Mouse (Mus musculus): ENCODE data around the gene Adora2a.

The Adora2a gene

DNA sequence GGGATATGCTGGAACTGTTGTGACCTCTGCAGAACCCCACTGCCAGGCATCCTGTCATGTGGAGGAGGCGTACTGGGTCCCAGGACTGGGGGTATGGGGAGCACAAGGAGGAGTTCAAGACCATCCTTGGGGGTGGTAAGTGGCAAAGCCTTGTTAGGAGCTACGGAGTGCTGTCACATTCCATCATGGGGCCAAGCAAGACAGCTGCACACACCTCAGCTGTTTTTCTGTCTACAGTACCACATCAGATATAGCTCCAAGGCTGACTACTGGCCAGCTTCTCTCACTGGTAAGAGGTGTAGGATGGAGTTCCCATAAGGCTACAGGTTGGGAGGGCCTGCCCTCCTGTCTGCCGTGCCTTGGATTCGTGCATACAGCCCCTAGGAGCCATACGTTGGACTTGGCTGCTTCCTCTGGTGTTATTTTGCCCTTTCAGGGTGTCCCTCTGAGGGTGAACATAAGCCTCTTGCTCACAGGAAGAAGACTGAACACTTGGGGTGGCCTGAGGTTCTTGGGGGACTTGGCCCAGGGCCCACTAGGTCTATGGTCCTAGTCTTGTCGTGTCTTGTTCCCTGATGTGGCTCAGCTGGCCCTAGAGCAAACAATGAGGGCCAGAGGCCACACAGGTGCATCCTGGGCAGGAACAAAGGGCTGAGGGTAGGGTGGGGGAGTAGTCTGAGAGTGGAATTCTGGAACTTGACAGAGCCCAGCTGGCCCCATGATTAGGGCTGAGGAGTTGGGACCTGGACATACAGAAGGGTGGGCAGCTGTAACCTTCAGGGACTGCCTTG lies 2.3 kb upstream of the Adora2a start:
- no peak for DNase-seq (ENCODE audit: low spot score)

DNA sequence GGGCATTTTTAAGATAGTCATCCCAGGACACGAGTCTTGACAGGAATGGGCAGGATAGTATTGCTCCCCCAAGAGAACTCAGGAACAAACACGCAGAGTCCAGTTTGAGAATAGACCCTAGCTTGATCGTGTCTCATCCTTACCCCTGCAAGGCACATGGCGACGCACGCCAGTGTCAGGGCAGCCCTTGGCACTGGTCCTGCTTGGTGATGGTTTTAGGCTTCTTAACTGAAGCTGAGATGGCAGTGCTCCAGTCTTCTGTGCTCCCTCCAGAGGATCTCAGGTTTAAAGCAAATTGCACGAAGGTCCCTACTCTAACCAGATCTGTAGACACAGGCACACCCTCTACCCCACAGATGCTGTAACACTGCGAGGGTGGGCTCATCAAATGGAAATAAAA lies 921 bp upstream of the Adora2a start:
- peak; percentile 35 for DNase-seq (ENCODE audit: low spot score)

DNA sequence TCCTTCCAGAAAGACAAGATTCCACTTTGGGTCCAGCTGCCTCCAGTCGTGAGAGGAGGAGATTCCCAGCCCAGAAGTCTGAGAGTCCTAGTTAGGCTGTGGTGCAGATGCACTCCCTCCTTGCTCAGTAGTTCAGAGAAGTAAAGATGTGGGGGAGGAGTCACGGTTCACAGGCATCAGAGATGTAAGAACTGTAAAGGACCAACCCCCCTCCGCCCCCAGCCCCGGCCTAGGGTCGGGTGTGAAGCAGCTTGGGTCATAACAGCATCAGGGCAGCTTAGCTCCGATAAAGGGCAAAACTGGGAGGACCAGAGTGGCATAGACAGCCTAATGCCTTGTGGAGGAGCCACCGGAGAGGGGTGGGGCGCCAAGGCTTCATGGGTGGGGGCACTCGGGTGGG lies 205 bp upstream of the Adora2a start:
- peak; percentile 54 for DNase-seq (ENCODE audit: low spot score)

DNA sequence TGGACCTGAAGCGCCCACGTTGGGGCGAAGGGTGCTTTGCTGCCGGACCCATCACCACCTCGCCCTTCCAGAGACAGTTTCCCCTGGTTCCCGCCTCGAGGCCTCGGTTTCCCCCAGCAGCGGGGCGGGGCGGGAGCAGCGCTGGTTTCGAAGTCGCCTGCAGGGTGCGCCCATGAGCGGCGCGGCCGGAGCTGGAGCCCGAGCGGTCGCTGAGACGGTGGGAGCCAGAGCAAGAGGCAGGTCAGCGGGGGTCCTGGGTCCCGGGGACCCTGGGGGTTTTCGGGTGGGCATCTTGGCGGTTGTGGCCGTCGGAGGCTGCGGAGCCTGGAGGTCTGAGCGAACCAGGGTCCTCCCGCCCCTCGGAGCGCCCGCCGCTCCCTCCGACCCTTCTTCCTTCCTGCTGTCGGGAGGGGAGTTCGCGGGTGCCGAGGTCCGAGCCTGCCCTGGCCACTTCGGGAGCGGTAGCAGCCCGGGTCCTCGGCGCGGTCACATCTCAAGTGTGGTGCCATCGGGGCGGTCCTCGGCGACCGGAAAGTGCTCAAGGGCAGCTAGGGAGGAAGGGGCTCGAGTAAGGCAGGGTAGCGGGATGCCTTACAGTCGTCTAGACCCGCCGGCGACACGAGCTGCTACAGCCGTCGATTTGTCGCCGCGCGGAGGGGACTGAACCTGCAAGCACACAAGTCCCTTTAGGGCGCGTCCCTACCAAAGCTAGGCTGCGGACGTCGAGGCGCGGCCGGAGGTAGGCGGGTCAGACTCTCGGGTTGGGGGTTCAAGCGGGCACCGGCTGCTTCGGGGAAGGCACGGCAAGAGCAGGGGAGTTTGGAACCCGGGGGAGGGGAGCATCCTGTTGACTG lies 458 bp downstream of the Adora2a start:
- DNase-seq (ENCODE audit: low spot score), result peak; percentile 82

DNA sequence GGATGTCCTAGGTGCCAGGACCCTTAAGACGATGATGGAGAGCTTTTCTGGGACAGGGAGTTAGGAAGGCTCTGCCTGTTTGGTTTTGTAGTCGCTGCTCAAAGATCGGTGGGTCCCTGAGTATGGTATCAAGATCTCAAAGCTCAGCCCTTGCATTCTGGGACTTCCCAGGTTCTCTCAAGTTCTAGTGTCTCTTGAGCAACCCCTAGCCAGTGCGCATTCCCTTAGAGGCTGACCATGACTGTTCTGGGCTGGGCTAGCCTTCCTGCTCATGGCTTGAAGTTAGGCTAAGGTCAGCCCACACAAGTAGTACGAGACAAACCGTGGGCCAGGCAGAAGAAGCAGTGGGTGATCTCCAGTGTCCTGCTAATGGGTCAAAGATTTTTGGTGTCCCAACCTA lies 1.5 kb downstream of the Adora2a start:
- DNase-seq (ENCODE audit: low spot score), result no peak

DNA sequence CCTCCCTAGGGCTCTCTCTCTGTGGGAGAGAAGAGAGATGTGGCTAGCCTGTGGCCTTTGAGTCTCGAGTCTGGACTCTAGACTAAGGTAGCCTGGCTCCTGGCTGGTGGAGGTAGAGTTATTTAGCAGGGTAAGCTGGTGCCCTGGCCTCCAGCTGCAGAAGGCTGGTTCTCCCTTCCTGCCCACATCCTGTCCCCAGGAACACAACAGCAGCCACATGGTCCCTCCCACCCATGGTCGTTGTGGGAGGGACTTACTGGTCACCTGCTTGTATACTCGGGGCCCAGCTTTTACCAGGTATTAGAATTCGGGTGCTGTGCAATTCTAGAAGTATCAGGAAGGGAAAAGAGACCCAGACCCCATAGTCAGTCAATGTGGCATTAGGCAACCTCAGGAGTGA lies 3.6 kb downstream of the Adora2a start:
- no peak for DNase-seq (ENCODE audit: low spot score)

DNA sequence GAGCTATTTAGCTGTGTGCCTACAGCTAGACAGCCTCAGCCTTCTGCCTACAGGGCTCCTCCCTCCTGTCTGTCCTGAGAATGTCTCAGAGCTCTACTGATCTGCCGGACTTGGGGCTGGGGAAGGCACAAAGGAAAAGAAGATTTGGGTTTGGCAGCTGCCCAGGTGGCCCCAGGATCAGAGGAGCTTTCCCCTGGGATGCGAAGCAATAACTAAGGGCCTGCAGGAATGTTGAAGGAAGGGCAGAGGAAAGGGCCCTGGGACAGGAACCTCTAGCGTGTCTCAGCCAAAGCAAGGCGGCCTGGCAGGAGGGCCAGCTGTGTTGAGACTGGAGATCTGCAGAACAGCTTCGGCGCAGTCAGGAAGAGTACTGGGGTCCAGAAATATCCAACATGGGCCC lies 6.3 kb downstream of the Adora2a start:
- peak; percentile 13 for DNase-seq (ENCODE audit: low spot score)

DNA sequence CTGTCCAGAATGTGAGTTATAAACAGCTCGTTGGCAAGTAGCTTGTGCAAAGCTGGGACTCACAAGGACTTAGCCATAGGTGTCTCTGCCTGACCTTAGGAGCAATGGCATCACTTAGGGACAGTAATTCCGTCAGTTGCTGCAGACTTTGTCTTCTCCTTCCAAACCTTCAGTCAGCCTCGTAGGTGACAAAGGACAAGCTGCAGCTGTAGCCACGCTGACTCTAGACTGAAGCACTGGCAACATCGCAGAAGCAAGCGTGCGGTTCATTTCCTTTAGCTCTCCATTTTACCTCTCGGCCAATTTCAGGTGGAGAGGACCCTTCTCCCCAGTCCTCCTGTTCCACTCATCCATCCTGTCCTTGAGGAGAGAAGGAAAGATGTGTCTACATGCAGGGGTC lies 7.3 kb downstream of the Adora2a start:
- no peak for DNase-seq (ENCODE audit: low spot score)

DNA sequence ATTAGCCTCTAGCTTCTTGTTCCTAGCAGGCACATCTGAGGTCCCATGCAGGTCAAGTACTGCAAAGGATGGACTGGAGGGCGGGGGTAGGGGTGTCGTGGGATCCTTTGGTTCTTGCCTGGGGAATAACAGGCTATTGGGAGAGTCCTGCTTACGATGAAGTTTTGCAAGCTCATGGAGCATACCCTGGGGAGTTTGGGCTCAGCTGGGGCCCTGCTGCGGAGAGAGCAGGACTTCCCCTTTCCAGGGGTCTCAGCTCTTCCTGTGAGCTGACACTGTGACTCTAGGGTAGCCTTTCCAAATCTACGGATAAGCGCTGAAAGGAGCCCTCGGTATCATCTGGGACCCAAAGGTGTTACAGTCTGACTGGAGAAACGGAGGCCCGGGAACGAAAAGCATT lies 7.7 kb downstream of the Adora2a start:
- no peak for DNase-seq (ENCODE audit: low spot score)

DNA sequence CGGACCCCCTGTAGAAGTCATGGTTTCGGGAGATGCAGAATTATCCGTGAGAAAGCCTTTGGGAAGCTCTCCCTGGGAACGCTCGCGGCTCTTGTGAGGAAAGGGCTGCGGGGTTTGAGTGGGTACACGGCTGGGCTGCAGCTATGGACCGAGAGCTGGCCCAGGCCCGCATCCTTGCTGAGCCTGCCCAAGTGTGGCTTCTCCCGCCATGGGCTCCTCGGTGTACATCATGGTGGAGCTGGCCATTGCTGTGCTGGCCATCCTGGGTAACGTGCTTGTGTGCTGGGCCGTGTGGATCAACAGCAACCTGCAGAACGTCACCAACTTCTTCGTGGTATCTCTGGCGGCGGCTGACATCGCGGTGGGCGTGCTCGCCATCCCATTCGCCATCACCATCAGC lies 9.1 kb downstream of the Adora2a start:
- DNase-seq (ENCODE audit: low spot score), result no peak

DNA sequence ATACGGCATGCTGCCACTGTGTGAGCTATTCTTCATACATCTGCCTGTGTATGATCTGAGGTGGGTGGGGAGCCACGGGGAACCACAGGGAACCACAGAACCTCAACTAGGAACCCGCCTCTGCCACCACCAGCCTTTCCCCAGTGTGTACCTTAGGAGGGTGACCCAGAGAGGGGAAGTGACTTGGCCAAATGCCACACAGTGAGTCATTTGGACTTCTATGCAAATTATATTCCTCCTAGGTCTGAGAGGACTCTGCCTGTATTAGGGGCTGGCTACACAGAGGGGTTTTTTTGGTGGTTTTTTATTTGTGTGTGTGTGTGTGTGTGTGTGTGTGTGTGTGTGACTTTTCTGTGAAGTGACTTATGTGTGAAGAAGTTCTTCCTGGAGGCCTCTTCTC lies 9.9 kb downstream of the Adora2a start:
- peak; percentile 73 for DNase-seq (ENCODE audit: low spot score)

DNA sequence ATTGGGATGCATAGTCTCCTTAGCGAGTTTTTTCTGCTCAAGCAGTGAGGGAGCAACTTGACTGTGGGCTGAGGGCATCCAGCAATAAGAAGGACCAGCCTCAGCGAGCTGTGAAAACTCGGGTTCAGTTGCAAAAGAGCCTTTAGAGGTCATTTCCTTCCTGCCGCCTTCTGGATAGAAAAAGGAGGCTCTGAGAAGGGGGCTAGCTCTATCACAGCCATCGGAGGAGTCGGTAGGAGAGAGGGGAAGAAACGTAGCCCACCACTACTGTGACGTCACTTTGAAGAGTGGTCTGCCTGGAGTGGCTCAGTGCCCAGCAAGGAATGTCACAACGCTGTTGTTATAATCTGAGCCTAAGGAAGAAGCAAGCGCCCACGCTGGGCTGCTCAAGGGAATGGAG lies 10.4 kb downstream of the Adora2a start:
- no peak for DNase-seq (ENCODE audit: low spot score)

DNA sequence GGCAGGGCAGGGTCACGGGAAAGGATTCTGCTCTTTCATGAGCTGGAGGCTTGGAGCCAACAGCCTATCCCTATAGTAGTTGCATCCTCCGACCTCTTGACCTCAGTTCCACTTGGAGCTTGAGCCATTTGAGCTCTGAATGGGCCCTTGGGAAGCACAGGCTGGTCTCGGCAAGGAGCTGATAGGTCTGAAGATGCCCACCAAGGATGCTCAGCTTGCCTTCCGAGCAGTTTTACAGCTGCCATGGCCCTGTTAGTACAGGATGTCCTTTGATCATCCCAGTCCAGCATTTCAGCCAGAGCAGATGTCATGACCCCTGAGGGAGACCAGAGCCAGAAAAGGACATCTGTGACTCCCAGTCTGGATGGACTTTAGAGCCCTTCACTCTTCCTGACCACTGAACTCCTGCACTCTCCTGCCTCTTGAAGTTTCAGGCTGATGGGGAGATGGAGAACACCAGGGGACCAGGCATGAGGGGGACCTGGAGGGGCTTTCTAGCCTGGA lies 11.6 kb downstream of the Adora2a start:
- no peak for DNase-seq (ENCODE audit: low spot score)

DNA sequence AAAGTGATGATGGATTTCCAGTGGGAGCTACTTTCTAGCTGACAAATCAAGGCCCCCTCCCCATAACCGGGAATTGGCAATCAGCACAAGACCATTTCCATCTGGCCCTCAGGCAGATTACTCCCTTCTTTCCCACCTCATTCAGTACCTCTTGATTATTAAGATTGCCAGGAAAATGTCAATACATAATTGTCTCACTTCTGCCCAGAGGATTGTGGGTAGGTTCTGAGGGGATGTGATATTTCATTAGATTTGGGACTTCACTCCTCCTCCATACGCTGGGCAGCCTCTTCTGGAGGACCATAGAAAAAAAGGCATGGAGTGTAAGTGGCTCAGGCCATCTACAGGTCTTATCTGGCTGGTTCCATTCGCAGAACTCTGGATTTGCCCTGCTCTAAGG lies 15.6 kb downstream of the Adora2a start:
- DNase-seq (ENCODE audit: low spot score), result no peak

DNA sequence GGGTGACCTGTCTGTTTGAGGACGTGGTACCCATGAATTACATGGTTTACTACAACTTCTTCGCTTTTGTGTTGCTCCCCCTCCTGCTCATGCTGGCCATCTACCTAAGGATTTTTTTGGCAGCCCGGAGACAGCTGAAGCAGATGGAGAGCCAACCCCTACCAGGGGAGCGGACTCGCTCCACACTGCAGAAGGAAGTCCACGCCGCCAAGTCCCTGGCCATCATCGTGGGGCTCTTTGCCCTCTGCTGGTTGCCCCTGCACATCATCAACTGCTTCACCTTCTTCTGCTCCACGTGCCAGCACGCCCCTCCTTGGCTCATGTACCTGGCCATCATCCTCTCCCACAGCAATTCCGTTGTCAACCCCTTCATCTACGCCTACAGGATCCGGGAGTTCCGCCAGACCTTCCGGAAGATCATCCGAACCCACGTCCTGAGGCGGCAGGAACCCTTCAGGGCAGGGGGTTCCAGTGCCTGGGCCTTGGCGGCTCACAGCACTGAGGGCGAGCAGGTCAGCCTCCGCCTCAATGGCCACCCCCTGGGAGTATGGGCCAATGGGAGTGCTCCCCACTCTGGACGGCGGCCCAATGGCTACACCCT lies 16.6 kb downstream of the Adora2a start:
- no peak for DNase-seq (ENCODE audit: low spot score)

DNA sequence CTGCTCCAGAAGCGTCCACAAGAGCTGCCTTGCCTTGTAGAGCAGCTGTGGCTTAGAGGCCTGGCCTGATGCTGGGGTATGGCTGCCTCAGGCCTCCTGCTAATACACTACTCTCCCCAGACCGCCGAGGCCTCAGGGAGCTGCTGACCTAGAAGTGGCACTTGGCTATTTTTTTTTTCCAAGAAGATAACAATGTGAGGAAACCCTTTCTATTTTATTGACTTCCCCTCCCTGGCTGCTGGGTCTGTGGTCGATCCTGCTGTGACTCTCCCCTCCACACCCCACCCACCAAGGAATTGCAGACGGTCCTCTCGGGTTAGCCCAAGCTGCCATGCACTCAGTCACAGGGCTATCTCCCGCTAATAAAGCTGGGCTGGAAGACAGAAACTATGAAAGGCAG lies 17.5 kb downstream of the Adora2a start:
- DNase-seq (ENCODE audit: low spot score), result no peak

DNA sequence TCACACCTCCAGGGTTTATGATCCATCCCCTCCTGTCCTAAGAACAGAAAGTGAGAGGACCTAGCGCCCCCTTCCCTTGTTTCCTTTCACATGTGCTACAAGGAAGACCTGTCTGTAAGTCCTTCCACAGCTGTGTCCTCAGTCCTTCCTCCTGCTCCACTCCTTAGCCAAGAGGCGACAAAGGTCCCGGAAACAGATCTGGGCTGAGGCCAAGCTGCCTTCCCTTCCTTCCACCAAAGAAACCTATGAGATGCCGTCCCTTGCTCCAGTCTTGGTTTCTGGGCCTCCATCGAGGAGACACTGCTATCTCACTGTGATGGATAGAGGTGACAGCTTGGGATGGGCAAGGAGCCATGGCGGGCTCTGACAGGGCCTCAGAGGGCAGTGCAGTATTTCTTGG lies 18.4 kb downstream of the Adora2a start:
- DNase-seq (ENCODE audit: low spot score), result no peak

DNA sequence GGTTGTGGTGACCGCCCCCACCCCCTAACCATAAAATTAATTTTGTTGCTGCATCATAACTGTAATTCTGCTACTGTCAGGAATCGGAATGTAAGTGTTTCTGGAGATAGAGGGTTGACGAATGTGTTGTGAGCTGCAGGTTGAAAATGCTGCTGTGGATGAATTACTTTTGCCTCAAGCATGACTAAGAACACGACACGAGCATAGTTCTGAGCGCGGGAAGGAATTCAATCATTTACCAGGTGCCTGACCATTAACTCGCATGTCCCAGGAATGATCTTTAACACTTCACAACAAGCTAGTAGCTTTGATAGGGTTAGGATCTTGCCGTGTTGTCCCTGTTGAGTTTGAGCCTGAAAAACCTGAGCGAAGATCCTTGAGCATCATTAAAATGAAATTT lies 20.6 kb downstream of the Adora2a start:
- no peak for DNase-seq (ENCODE audit: low spot score)

DNA sequence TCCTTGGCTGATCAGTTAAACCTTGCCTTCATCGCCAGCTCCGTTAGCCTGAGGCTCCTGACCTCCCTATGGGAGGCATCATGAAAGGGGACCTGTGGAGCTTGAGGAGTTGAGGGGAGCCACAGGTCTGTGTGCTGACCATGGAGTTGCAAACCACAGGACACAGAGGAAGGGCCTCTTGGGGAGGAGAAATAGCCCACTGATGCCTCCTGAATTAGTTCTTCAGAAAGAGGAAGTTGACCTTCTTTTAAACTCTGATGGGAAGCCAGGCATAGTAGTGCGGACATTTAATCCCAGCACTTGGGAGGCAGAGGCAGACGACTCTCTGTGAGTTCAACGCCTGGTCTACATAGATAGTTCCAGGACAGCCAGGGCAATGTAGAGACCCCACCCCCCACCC lies 22.2 kb downstream of the Adora2a start:
- no peak for DNase-seq (ENCODE audit: low spot score)

DNA sequence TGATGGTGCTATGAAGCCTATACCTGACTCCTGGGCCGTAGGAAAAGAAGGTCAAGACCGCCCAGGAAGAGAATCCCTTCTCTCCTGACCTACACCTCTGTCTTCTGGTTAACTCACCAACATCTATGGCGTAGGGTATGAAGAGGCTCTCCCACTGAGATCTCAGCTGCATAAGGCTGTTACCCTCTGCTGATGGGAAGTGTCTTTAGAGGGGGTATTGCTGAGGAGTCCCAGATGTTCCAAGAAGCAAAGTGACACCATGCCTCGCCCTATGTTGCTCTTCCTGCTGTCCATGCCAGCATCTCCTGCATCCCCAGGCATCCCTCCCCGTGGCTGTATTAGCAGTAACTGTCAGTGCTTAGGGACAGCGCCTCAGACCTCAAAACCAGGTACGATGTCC lies 22.7 kb downstream of the Adora2a start:
- DNase-seq (ENCODE audit: low spot score), result no peak

DNA sequence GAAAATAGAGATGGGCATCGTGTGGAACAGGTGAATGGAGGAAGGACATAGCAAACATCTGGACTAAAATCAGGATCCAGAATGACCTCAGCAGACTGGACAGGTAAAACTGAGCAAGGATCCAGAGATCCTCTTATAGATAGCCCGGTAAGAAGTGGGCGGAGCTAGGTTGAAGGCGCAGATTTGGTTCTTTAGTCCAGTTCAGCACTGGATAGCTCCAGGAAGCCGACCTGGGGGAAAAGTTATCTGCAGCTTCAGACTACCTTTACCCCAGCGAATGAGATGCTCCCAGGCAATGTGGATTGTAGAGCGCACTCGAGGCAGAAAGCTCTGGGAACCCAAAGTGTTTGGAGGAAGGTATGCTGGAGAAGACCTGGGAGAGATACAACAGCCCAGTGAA lies 25.3 kb downstream of the Adora2a start:
- DNase-seq (ENCODE audit: low spot score), result no peak

DNA sequence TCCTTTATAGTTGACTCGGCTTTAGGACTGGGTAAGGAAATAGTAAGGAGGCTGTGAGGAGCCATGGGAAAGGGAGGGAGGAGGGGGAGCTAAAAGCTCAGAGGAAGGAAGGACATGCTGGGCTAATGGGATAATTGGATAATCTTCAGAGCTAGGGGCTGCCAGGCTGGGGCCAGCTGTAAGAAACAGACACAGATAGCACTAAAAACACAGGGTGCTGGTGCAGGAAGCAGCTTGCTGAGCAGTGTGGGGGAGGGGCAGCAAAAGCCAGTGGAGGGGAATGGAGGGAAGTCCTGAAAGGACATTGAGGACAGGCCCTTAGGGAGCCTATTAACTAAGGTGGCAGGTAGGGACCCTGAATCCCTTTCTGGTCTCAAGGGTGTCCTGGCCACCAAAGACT lies 27.9 kb downstream of the Adora2a start:
- DNase-seq (ENCODE audit: low spot score), result peak; percentile 79

DNA sequence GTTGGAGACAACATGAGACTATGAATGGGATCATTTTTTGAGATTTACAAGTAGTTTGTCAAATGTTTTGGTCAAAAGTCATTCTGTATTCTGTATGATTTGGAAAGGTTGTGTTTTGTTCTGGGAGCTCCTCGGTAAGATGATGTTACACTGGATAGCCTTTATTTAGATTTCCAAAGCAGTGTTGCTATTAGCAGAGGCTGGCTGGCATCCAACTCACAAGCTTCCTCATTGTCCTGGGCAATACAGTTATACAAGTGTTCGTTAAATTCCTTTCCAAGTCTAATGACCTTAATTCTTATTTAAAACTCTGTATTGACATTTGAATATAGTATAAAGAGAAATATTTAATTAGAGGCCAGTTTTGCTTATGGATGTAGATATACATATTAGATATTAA lies 28.6 kb downstream of the Adora2a start:
- DNase-seq (ENCODE audit: low spot score), result peak; percentile 37

Data from MN1 (cell line).